Mouse (Mus musculus) left cerebral cortex, postnatal 25 days (tissue): ENCODE data around the gene Fate1. TPM values are rescaled to one million over a fixed set of nuclear protein-coding genes. Genes with fewer than 3 reads are reported as not detected.

Source experiments
- DNase-seq, 2 experiments: peaks; one replicate each; pipeline ENCODE4 v3.0.0; 2022; ENCODE audit warnings: low spot score in 2 of 2, mixed read lengths in 1 of 2
- intact Hi-C: fragments of 180-260 bp; cut with DNase I; formaldehyde crosslinking; loops from one replicate; pipeline ENCODE4 v1.15.1; 2025
- total RNA-seq, 2 experiments: library from RNA; stranded (reverse); gene quantifications; 2 replicates each; pipeline ENCODE4 v1.2.3; 2021

The Fate1 gene
- total RNA-seq, 2 experiments from 2014 or later: not detected

- intact Hi-C loops: no loop called here
- peak in 1 of 2 experiments; percentile 30 for DNase-seq
Measured at GRCm38 (mm10) chrX:72023542-72023941, 50.8 kb downstream of the Fate1 start.

Other genes with a start within 250 kb of the Fate1 start
- 10 to 100 TPM; 29.8 to 34.9 TPM for gene Vma21, start 157.1 kb upstream of the Fate1 start, total RNA-seq
- gene Gm1141, start 52.0 kb upstream of the Fate1 start, total RNA-seq: under 1 TPM; 0.60 to 0.99 TPM
- gene Prrg3, start 10.4 kb upstream of the Fate1 start, total RNA-seq: 10 to 100 TPM; 38.7 to 41.2 TPM
- 1 to 10 TPM in 1 of 2 experiments, not detected in 1; 1.1 TPM for gene Cnga2, start 18.9 kb downstream of the Fate1 start, total RNA-seq
- not detected for gene Magea4, start 249.0 kb downstream of the Fate1 start, total RNA-seq